Mouse (Mus musculus) urinary bladder, adult 18-20 months (tissue): Measurements from ENCODE around the gene Olfr1507.

Experiments
- DNase-seq, 2 experiments: peaks; one replicate each; pipeline ENCODE4 v3.0.0; 2022; ENCODE audit warnings: low spot score in 2 of 2, mixed read lengths in 2 of 2

The Olfr1507 gene

DNA sequence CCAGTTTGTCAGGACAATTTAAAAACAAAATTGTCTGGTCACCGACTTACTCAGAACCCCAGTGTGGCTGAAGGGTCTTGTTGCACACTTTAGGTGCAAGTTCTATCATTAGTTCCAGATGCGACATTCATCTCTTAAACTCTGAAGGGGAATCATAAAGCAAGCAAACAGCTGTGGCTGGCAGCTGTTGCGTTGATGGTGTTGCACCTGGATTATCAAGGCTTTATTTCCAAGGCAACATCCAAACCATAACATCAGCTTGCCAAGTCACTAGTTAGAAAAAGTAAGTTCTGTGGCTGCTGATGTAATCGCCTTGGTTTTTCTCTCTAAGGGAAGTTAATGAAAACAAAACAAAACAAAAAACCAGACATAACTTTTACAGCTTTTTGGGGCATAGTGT lies at the start of gene Olfr1507:
TSS of gene Olfr1507 (minus strand) at position 234 of the 400 bp plus-strand sequence.
- DNase-seq = no peak

DNA sequence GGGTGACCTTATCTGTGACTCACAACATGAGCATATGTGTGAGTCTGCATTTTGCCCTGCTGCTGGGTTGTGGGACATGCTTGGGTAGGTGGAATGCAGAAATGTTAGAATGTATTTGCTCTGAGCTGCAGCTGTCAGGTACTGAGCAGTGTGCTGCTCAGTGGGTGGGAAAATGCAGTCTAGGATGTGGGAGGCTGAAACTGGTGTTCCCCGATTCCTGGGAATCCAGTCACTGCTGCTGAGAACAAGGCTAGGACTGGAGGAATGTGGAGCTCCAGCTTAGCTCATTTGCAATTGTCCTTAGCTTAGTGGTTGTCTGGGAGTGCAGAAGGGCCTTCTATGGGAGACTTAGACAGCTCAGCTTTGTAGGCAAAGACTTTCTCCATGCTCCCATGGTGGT lies 37.8 kb upstream of the Olfr1507 start:
- DNase-seq = no peak

DNA sequence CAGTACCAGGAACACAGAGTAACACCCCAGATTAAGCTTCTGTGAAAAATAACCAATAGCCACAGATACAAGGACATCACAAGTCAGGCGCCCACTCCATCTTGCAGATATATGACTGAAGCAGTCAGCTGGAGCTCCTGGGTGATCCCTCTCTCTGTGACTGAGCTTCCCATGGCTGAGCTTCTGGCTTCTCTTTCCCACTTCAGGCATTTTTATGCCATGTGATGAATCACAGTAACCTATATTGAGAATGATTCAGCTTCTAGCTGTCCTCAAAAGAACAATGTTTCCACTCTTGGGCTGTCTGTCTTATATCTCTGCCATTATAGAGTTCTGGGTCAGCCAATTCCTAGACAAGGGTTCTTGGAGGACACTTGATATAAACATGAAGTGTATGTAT lies 29.4 kb upstream of the Olfr1507 start:
- DNase-seq = no peak

DNA sequence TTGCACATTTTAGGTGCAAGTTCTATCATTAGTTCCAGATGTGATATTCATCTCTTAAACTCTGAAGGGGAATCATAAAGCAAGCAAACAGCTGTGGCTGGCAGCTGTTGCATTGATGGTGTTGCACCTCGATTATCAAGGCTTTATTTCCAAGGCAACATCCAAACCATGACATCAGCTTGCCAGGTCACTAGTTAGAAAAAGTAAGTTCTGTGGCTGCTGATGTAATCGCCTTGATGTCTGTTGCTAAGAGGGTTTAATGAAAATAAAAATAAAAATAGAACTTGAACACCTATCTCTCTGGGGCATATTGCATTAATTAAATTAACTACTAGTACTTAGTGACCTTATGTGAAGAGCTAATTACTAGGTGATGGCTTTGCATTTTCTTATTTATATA lies 28.2 kb downstream of the Olfr1507 start, which contains the start of gene Olfr1508:
TSS of gene Olfr1508 (minus strand) at position 101 of the 400 bp plus-strand sequence.
- DNase-seq = no peak

DNA sequence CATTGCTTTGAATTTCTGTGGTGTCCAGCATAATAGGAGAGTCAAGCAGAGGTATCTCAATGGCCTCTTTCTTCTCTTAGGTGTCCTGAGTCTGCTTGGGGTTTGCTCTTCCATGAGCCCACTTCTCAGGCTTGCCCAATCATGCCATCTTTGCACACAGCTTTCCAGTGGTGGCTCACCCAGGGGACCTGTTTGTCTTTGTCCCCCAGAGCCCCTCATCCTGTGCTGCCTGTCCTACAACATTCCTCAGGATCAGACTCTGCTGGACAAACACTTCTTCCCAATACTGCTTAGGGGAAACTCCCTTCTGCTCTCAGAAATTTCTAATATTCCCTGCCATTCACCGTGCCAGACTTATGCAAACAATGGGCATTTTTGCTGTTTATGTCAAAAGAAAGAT lies 29.8 kb downstream of the Olfr1507 start:
- no peak for DNase-seq

DNA sequence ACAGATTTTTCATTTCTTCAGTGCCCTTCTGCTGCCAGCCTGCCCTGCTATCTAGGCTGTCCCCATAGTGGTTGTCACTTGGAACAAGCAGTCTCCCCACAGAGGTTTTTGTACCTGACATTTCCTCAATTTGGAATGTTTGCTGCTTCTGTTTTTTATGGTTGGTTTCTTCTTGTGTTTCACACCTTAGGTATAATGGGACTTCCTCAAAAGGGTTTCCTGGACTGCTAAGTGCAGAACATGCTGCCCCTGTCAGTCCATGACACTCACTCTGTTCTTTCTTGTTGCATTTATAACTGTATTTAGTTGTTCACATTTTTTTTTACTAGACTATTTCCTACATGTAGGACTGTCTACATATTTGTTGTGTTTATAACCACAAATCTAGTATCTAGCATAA lies 33.6 kb downstream of the Olfr1507 start:
- DNase-seq = no peak

DNA sequence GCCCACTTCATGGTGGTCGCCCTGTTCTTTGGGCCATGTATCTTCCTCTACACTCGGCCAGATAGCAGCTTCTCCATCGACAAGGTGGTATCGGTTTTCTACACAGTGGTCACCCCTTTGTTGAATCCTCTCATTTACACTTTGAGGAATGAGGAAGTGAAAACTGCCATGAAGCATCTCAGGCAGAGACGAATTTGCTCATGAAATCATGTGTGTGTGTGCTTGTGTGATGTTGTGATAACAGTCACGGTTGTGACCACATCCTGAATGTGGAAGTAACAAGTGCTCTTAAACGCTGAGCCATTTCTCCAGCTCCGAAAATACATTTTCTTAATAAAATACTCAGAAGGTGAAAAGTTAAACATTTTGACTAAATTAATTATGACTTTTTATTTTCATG lies 44.4 kb downstream of the Olfr1507 start:
- DNase-seq = no peak

DNA sequence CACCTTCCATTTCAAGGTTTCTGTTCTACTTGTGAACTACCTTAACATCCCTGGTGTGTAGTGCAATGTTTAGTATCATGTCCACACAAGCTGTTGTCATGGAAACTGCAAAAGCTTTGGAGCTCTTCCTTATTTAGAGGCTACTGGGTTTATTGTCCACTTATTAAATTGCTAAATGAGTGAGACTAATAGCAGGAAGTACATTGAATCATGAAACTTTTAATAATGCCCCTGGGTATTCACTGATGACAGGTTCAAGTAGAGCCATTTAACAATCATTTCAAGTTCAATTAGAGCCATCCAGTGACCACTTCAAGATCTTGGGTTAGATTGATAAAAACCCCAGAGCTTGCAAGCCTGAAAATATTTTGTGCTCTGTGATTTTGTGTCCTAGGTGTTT lies 52.9 kb downstream of the Olfr1507 start, which contains the start of gene Olfr1509:
TSS of gene Olfr1509 (plus strand) at position 301 of the 400 bp plus-strand sequence.
- no peak for DNase-seq
